Mouse (Mus musculus): ENCODE results near the gene Cpa4. TPM values are rescaled to one million over a fixed set of nuclear protein-coding genes. Genes with fewer than 3 reads are reported as not detected.

Cpa4 gene
- polyA plus RNA-seq, 1 experiment = not detected

GRCm38 (mm10) chr6:30628152-30628551, 60.0 kb downstream of the Cpa4 start:
- H3K79me2 ChIP-seq (ENCODE audit: control insufficient read depth, insufficient read depth) = no peaks in the 10 kb centered on the region
- H3K36me3 ChIP-seq (ENCODE audit: control insufficient read depth, insufficient read depth) = no peaks in the 10 kb centered on the region
- no peak overlapping the region for H3ac ChIP-seq (ENCODE audit: control insufficient read depth, insufficient read length, low read depth)
- H3K4me3 ChIP-seq (ENCODE audit: insufficient read depth, poor library complexity, severe bottlenecking) = no peak overlapping the region
- H3K79me3 ChIP-seq (ENCODE audit: low read depth) = no peaks in the 10 kb centered on the region
- no peaks in the 10 kb centered on the region for H3K27me3 ChIP-seq (ENCODE audit: control insufficient read depth, insufficient read depth, insufficient read length)
- peak; percentile 55 for TF ChIP-seq MYOD1 (IDR thresholded peaks at IDR 0.05; ENCODE audit: control insufficient read depth, insufficient read length, low read depth)
- TF ChIP-seq CEBPB (IDR thresholded peaks at IDR 0.05; ENCODE audit: low read depth) = no peak

- Histone ChIP-seq H3K79me3 (ENCODE audit: low read depth) (no peaks in the 10 kb centered on the region), H3K36me3 (ENCODE audit: control insufficient read depth, insufficient read depth) (no peaks in the 10 kb centered on the region), H3ac (ENCODE audit: control insufficient read depth, insufficient read length, low read depth) (no peak overlapping the region), H3K27me3 (ENCODE audit: control insufficient read depth, insufficient read depth, insufficient read length) (no peaks in the 10 kb centered on the region), H3K79me2 (ENCODE audit: control insufficient read depth, insufficient read depth) (no peaks in the 10 kb centered on the region), H3K4me3 (ENCODE audit: insufficient read depth, poor library complexity, severe bottlenecking) (no peak overlapping the region)
- TF ChIP-seq CTCF (IDR thresholded peaks at IDR 0.05; ENCODE audit: control insufficient read depth, insufficient read depth, insufficient read length) (no peak), FOSL1 (IDR thresholded peaks at IDR 0.05; ENCODE audit: insufficient read depth, low read length, poor library complexity, severe bottlenecking) (no peak), MAX (IDR thresholded peaks at IDR 0.05) (no peak), USF1 (IDR thresholded peaks at IDR 0.05; ENCODE audit: low read depth) (peak; percentile 24), CEBPB (IDR thresholded peaks at IDR 0.05; ENCODE audit: low read depth) (no peak), MYOG (IDR thresholded peaks at IDR 0.05; ENCODE audit: control insufficient read depth, extremely low read depth, insufficient read length) (no peak), MYOD1 (IDR thresholded peaks at IDR 0.05; ENCODE audit: control insufficient read depth, insufficient read length, low read depth) (no peak)
Observed at GRCm38 (mm10) chr6:30629989-30630388, 61.8 kb downstream of the Cpa4 start.

GRCm38 (mm10) chr6:30635361-30635862, 67.2 kb downstream of the Cpa4 start:
- H3K27me3 ChIP-seq (ENCODE audit: control insufficient read depth, insufficient read depth, insufficient read length) = no peaks in the 10 kb centered on the region
- H3K36me3 ChIP-seq (ENCODE audit: control insufficient read depth, insufficient read depth) = no peaks in the 10 kb centered on the region
- no peaks in the 10 kb centered on the region for H3K79me2 ChIP-seq (ENCODE audit: control insufficient read depth, insufficient read depth)
- no peak overlapping the region for H3K4me3 ChIP-seq (ENCODE audit: insufficient read depth, poor library complexity, severe bottlenecking)
- TF ChIP-seq CTCF (IDR thresholded peaks at IDR 0.05; ENCODE audit: control insufficient read depth, insufficient read depth, insufficient read length) = no peak
- TF ChIP-seq MYOD1 (IDR thresholded peaks at IDR 0.05; ENCODE audit: control insufficient read depth, insufficient read length, low read depth) = peak; percentile 32
- H3K79me3 ChIP-seq (ENCODE audit: low read depth) = no peaks in the 10 kb centered on the region
- no peak overlapping the region for H3ac ChIP-seq (ENCODE audit: control insufficient read depth, insufficient read length, low read depth)

- H3K79me2 ChIP-seq (ENCODE audit: control insufficient read depth, insufficient read depth) = no peaks in the 10 kb centered on the region
- H3ac ChIP-seq (ENCODE audit: control insufficient read depth, insufficient read length, low read depth) = no peak overlapping the region
- no peaks in the 10 kb centered on the region for H3K27me3 ChIP-seq (ENCODE audit: control insufficient read depth, insufficient read depth, insufficient read length)
- H3K4me3 ChIP-seq (ENCODE audit: insufficient read depth, poor library complexity, severe bottlenecking) = no peak overlapping the region
- no peak for TF ChIP-seq MYOG (IDR thresholded peaks at IDR 0.05; ENCODE audit: control insufficient read depth, extremely low read depth, insufficient read length)
- TF ChIP-seq CTCF (IDR thresholded peaks at IDR 0.05; ENCODE audit: control insufficient read depth, insufficient read depth, insufficient read length) = no peak
- TF ChIP-seq CEBPB (IDR thresholded peaks at IDR 0.05; ENCODE audit: low read depth) = no peak
- no peak for TF ChIP-seq USF1 (IDR thresholded peaks at IDR 0.05; ENCODE audit: low read depth)
- no peak for TF ChIP-seq FOSL1 (IDR thresholded peaks at IDR 0.05; ENCODE audit: insufficient read depth, low read length, poor library complexity, severe bottlenecking)
- TF ChIP-seq MAX (IDR thresholded peaks at IDR 0.05) = no peak
- TF ChIP-seq MYOD1 (IDR thresholded peaks at IDR 0.05; ENCODE audit: control insufficient read depth, insufficient read length, low read depth) = no peak
- H3K79me3 ChIP-seq (ENCODE audit: low read depth) = no peaks in the 10 kb centered on the region
- H3K36me3 ChIP-seq (ENCODE audit: control insufficient read depth, insufficient read depth) = no peaks in the 10 kb centered on the region
Observed at GRCm38 (mm10) chr6:30636186-30636842, 68.1 kb downstream of the Cpa4 start.

- no peak within 1 kb of the TSS for H3K4me3 ChIP-seq (ENCODE audit: insufficient read depth, poor library complexity, severe bottlenecking)
- no peaks in the 10 kb centered on the region for H3K36me3 ChIP-seq (ENCODE audit: control insufficient read depth, insufficient read depth)
- H3K79me3 ChIP-seq (ENCODE audit: low read depth) = no peaks in the 10 kb centered on the region
- H3ac ChIP-seq (ENCODE audit: control insufficient read depth, insufficient read length, low read depth) = no peak within 1 kb of the TSS
- no peaks in the 10 kb centered on the region for H3K27me3 ChIP-seq (ENCODE audit: control insufficient read depth, insufficient read depth, insufficient read length)
- H3K79me2 ChIP-seq (ENCODE audit: control insufficient read depth, insufficient read depth) = no peaks in the 10 kb centered on the region
- no peak for TF ChIP-seq MYOD1 (IDR thresholded peaks at IDR 0.05; ENCODE audit: control insufficient read depth, insufficient read length, low read depth)
- TF ChIP-seq MAX (IDR thresholded peaks at IDR 0.05) = no peak
- TF ChIP-seq CEBPB (IDR thresholded peaks at IDR 0.05; ENCODE audit: low read depth) = no peak
- TF ChIP-seq FOSL1 (IDR thresholded peaks at IDR 0.05; ENCODE audit: insufficient read depth, low read length, poor library complexity, severe bottlenecking) = no peak
- TF ChIP-seq MYOG (IDR thresholded peaks at IDR 0.05; ENCODE audit: control insufficient read depth, extremely low read depth, insufficient read length) = no peak
- TF ChIP-seq USF1 (IDR thresholded peaks at IDR 0.05; ENCODE audit: low read depth) = no peak
- no peak for TF ChIP-seq CTCF (IDR thresholded peaks at IDR 0.05; ENCODE audit: control insufficient read depth, insufficient read depth, insufficient read length)
Observed at GRCm38 (mm10) chr6:30638674-30639268, 70.6 kb downstream of the Cpa4 start, which contains the start of gene Cpa1. TSS of gene Cpa1 (plus strand) at chr6:30639218.

Other genes with a start within 250 kb of the Cpa4 start
- gene Zc3hc1, start 177.3 kb upstream of the Cpa4 start, polyA plus RNA-seq (2012; fragmentation: generic; extraction: Trizol) = 41.6 TPM
- 33.9 TPM for gene Klhdc10, start 166.5 kb upstream of the Cpa4 start, polyA plus RNA-seq (2012; fragmentation: generic; extraction: Trizol)
- gene Tmem209, start 58.6 kb upstream of the Cpa4 start, polyA plus RNA-seq (2012; fragmentation: generic; extraction: Trizol) = 19.5 TPM
- 0.05 TPM for gene Ssmem1, start 58.5 kb upstream of the Cpa4 start, polyA plus RNA-seq (2012; fragmentation: generic; extraction: Trizol)
- not detected for gene Cpa2, start 26.8 kb upstream of the Cpa4 start, polyA plus RNA-seq (2012; fragmentation: generic; extraction: Trizol)
- not detected for gene Cpa5, start 42.6 kb downstream of the Cpa4 start, polyA plus RNA-seq (2012; fragmentation: generic; extraction: Trizol)
- not detected for gene Cpa1, start 70.8 kb downstream of the Cpa4 start, polyA plus RNA-seq (2012; fragmentation: generic; extraction: Trizol)
- 5.4 TPM for gene Cep41, start 125.4 kb downstream of the Cpa4 start, polyA plus RNA-seq (2012; fragmentation: generic; extraction: Trizol)
- 6.9 TPM for gene Mest, start 155.2 kb downstream of the Cpa4 start, polyA plus RNA-seq (2012; fragmentation: generic; extraction: Trizol)